Mouse (Mus musculus): ENCODE results near the gene Postn. TPM values are rescaled to one million over a fixed set of nuclear protein-coding genes. Genes with fewer than 3 reads are reported as not detected.

Gene Postn
- 206 TPM for polyA plus RNA-seq (2014; fragmentation: Illumina TruSeq; extraction: RNeasy Lipid Tissue Mini Kit (QIAGEN cat#74804); ENCODE audit: low read depth, low replicate concordance)

GRCm38 (mm10) chr3:54360897-54361296 lies at the start of gene Postn:
Gene Postn (plus strand): TSS chr3:54361109.

Other genes starting within 250 kb of the Postn start
- 0.41 TPM for gene Trpc4, start 205.1 kb upstream of the Postn start, polyA plus RNA-seq (2014; fragmentation: Illumina TruSeq; extraction: RNeasy Lipid Tissue Mini Kit (QIAGEN cat#74804); ENCODE audit: low read depth, low replicate concordance)

Measured in adrenal gland, adult 10 weeks (tissue).